Mouse (Mus musculus) lung, embryonic 15.5 days (tissue): ENCODE measurements around the gene Olfr586. TPM values are rescaled to one million over a fixed set of nuclear protein-coding genes. Genes with fewer than 3 reads are reported as not detected.

Experiments
- ATAC-seq: fragments of 200-750 bp; cut with Nextera tagmentation; 2 replicates; pipeline ENCODE4 v1.8.0; 2017; ENCODE audit warnings: moderate number of reproducible peaks, borderline replicate concordance; ENCODE audit not compliant: low FRiP score, low TSS enrichment; ENCODE audit errors: extremely low read depth
- H3K27ac ChIP-seq: fragments of 300-500 bp; sonication (generic); 2 replicates; pipeline ENCODE4 v1.5.1; 2015; ENCODE audit warnings: moderate library complexity, mild to moderate bottlenecking, inconsistent platforms
- H3K27me3 ChIP-seq: fragments of 300-500 bp; sonication (generic); 2 replicates; pipeline ENCODE4 v1.6.1; 2015; ENCODE audit warnings: inconsistent platforms
- H3K36me3 ChIP-seq: fragments of 300-500 bp; sonication (generic); 2 replicates; pipeline ENCODE4 v1.6.1; 2015; ENCODE audit warnings: inconsistent platforms
- H3K4me1 ChIP-seq: fragments of 300-500 bp; sonication (generic); 2 replicates; pipeline ENCODE4 v1.6.1; 2015; ENCODE audit warnings: inconsistent platforms
- H3K4me2 ChIP-seq: fragments of 300-500 bp; sonication (generic); 2 replicates; pipeline ENCODE4 v1.6.1; 2015; ENCODE audit warnings: inconsistent platforms, mild to moderate bottlenecking, moderate library complexity
- H3K4me3 ChIP-seq: fragments of 300-500 bp; sonication (generic); 2 replicates; pipeline ENCODE4 v1.5.1; 2015; ENCODE audit warnings: mild to moderate bottlenecking, inconsistent platforms
- H3K9ac ChIP-seq: fragments of 300-500 bp; sonication (generic); 2 replicates; pipeline ENCODE4 v1.6.1; 2015; ENCODE audit warnings: inconsistent platforms
- H3K9me3 ChIP-seq: fragments of 300-500 bp; sonication (generic); 2 replicates; pipeline ENCODE4 v1.6.1; 2016; ENCODE audit warnings: inconsistent platforms
- WGBS: fragments of 180-500 bp; shearing (Covaris S2); methylation state at CpG from one replicate; pipeline ENCODE4 v1.1.7; 2015; 5-methylcytosine and 5-hydroxymethylcytosine counted together
- polyA plus RNA-seq: library from polyadenylated mRNA; unstranded; fragments of >200 nt; fragmentation: Nextera tagmentation; extraction: Ambion mirVana; gene quantifications from 2 replicates; pipeline ENCODE4 v1.2.1, GENCODE M21; 2015

The Olfr586 gene
- not detected in 2 replicates for polyA plus RNA-seq

DNA sequence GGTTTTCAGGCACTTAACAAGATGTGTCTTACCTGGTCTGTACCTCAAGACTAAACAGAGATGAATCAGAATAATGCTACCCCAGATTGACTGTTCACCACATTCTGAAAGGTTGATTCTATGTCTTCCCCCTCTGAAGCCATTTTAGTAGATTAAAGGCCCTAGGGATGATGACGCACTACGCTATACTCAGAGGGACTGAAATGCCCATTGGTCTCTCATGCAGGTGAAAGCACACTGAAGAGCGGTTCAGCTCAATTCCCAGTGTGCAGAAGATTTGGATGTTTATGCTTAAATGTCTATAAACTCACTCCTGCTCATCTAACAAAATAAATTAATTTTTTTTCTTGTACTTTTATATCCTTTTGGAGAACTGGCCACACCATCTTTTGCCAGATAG is at the start of gene Olfr586:
Olfr586 (minus strand) TSS at position 101 of the 400 bp plus-strand sequence.
- no peak for ATAC-seq
- H3K9me3 ChIP-seq, result no peaks in the 10 kb centered on the region
- no peaks in the 10 kb centered on the region for H3K27me3 ChIP-seq
- no peak within 1 kb of the TSS for H3K4me2 ChIP-seq
- no peak within 1 kb of the TSS for H3K27ac ChIP-seq
- no peaks in the 10 kb centered on the region for H3K36me3 ChIP-seq
- no peak within 1 kb of the TSS for H3K4me3 ChIP-seq
- 89% methylated on average over 3 of the region's 3 CpGs for WGBS
- H3K4me1 ChIP-seq, result no peaks in the 10 kb centered on the region
- H3K9ac ChIP-seq, result no peak within 1 kb of the TSS

- no peaks in the 10 kb centered on the region for H3K9me3 ChIP-seq
- no peak overlapping the region for H3K9ac ChIP-seq
- H3K27ac ChIP-seq, result no peak overlapping the region
- no peak for ATAC-seq
- H3K4me2 ChIP-seq, result no peak overlapping the region
- no peaks in the 10 kb centered on the region for H3K36me3 ChIP-seq
- H3K4me3 ChIP-seq, result no peak overlapping the region
- 74% methylated on average over 5 of the region's 5 CpGs for WGBS
- no peaks in the 10 kb centered on the region for H3K4me1 ChIP-seq
- H3K27me3 ChIP-seq, result no peaks in the 10 kb centered on the region
Observed at GRCm38 (mm10) chr7:103169697-103170096, 44.3 kb upstream of the Olfr586 start.

DNA sequence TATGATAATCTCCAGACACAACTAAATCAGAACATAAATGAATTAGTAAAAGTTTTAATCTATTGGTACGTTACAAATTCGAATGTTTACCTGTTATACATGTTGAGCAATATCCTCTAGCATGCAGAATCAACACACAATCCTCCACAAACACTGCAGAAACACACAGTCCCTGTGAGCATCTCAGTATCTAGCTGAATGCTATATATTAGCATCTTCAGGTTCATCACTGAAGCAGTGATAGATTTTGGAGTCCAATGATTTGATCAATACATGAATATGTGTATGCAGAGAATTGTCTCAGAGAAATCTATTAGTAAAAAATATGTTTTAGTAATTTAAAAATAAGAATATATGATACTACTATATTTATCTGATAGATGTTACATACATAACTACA is 30.8 kb upstream of the Olfr586 start, which contains the start of gene Olfr589:
Olfr589 (minus strand) TSS at position 101 of the 400 bp plus-strand sequence.
- no peak within 1 kb of the TSS for H3K4me3 ChIP-seq

GRCm38 (mm10) chr7:103140579-103140978 is 15.1 kb upstream of the Olfr586 start, which contains the start of gene Olfr588-ps1:
TSS of gene Olfr588-ps1 (plus strand) at chr7:103140879.
- no peak for ATAC-seq
- Histone ChIP-seq H3K9ac (no peak within 1 kb of the TSS), H3K27me3 (no peaks in the 10 kb centered on the region), H3K27ac (no peak within 1 kb of the TSS), H3K4me1 (no peaks in the 10 kb centered on the region), H3K36me3 (no peaks in the 10 kb centered on the region), H3K9me3 (no peaks in the 10 kb centered on the region), H3K4me3 (no peak within 1 kb of the TSS), H3K4me2 (no peak within 1 kb of the TSS)
- 73% methylated on average over 1 of the region's 1 CpGs for WGBS

More for the DNA sequence above, 30.8 kb upstream of the Olfr586 start, which contains the start of gene Olfr589:
- H3K36me3 ChIP-seq, result no peaks in the 10 kb centered on the region
- H3K9ac ChIP-seq, result no peak within 1 kb of the TSS
- no peak for ATAC-seq
- no peaks in the 10 kb centered on the region for H3K9me3 ChIP-seq
- no peak within 1 kb of the TSS for H3K27ac ChIP-seq
- H3K27me3 ChIP-seq, result no peaks in the 10 kb centered on the region
- H3K4me1 ChIP-seq, result no peaks in the 10 kb centered on the region
- no peak within 1 kb of the TSS for H3K4me2 ChIP-seq
- 32% methylated on average over 2 of the region's 2 CpGs for WGBS

DNA sequence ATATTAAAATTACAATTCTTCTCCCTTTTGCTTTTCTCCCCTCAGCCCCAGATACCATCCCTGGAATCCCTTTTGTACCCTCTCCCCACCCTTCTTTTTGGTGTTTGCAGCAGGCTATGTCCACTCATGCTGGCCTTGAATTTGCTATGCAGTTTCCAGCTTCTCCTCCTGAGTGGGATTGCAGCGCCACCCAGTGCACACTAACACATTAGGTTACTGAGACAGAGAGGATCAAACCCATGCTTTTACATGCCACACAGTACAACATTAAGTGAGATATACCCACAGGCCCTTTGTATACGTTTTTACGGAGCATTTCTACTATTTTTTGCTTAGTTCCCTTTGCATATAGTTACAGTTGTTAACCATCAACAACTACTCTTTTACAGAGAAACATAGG is 6.0 kb downstream of the Olfr586 start:
- H3K4me2 ChIP-seq, result no peak overlapping the region
- no peak overlapping the region for H3K4me3 ChIP-seq
- no peaks in the 10 kb centered on the region for H3K36me3 ChIP-seq
- no peaks in the 10 kb centered on the region for H3K27me3 ChIP-seq
- H3K4me1 ChIP-seq, result no peaks in the 10 kb centered on the region
- H3K9me3 ChIP-seq, result no peaks in the 10 kb centered on the region
- H3K27ac ChIP-seq, result no peak overlapping the region
- no peak overlapping the region for H3K9ac ChIP-seq
- no peak for ATAC-seq
- WGBS, result 41% methylated on average over 3 of the region's 3 CpGs

DNA sequence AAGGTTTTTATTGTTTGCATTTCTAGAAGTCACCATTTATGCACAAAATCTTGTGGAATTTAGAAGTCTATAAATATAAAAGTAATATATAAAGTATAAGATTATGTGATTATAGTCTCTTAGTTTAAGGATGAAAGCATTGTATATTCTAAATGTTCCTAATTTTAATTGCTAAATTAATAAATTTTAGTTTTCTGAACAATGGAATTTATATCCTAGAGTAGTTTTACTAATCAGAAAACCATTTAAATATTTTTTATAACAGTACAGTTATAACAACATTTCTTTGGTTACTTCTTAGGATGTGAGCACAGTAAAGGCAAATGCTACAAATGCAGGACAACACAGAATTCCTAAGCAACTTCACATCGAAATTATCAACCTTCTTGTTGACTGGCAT is 28.0 kb downstream of the Olfr586 start, which contains the start of gene Olfr585:
Olfr585 (plus strand) TSS at position 301 of the 400 bp plus-strand sequence.
- Histone ChIP-seq H3K27ac (no peak within 1 kb of the TSS), H3K4me3 (no peak within 1 kb of the TSS), H3K9me3 (no peaks in the 10 kb centered on the region), H3K27me3 (no peaks in the 10 kb centered on the region), H3K4me2 (no peak within 1 kb of the TSS), H3K9ac (no peak within 1 kb of the TSS), H3K36me3 (no peaks in the 10 kb centered on the region), H3K4me1 (no peaks in the 10 kb centered on the region)
- 65% methylated on average over 1 of the region's 1 CpGs for WGBS
- ATAC-seq, result no peak

DNA sequence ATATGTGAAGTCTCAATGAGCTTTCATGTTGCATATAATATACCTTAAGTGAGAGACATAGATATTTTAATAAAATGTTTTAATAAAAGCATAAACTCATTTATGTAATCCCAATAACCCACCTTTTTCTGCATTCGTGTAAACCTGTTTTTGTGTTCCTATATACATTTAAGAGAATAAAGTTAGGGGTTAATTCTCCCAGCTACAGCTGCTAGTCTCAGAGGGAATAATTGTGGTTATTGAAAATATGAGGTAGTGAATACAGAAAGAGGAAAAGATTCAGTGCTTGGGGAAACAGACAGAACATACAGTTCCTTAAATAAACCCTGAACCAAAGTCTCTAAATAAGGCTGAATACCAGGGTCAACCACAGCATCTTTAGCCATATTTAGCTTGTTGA is 43.9 kb downstream of the Olfr586 start, which contains the start of gene Olfr584:
Olfr584 (plus strand) TSS at position 301 of the 400 bp plus-strand sequence.
- Histone ChIP-seq H3K9ac (no peak within 1 kb of the TSS), H3K36me3 (no peaks in the 10 kb centered on the region), H3K27me3 (no peaks in the 10 kb centered on the region), H3K4me3 (no peak within 1 kb of the TSS), H3K9me3 (no peaks in the 10 kb centered on the region), H3K4me2 (no peak within 1 kb of the TSS), H3K4me1 (no peaks in the 10 kb centered on the region), H3K27ac (no peak within 1 kb of the TSS)
- 75% methylated on average over 1 of the region's 1 CpGs for WGBS
- ATAC-seq, result no peak

Other genes starting within 250 kb of the Olfr586 start
- not detected in 2 replicates for gene Olfr568, start 248.5 kb downstream of the Olfr586 start, polyA plus RNA-seq
- not detected in 2 replicates for gene Olfr569, start 234.8 kb downstream of the Olfr586 start, polyA plus RNA-seq
- gene Olfr570, start 231.1 kb downstream of the Olfr586 start, polyA plus RNA-seq, result not detected in 2 replicates
- not detected in 2 replicates for gene Olfr571, start 208.1 kb downstream of the Olfr586 start, polyA plus RNA-seq
- not detected in 2 replicates for gene Olfr572, start 201.2 kb downstream of the Olfr586 start, polyA plus RNA-seq
- gene Olfr573-ps1, start 183.1 kb downstream of the Olfr586 start, polyA plus RNA-seq, result not detected in 2 replicates
- not detected in 2 replicates for gene Olfr574, start 177.2 kb downstream of the Olfr586 start, polyA plus RNA-seq
- gene Olfr575, start 166.9 kb downstream of the Olfr586 start, polyA plus RNA-seq, result not detected in 2 replicates
- not detected in 2 replicates for gene Olfr576, start 163.0 kb downstream of the Olfr586 start, polyA plus RNA-seq
- not detected in 2 replicates for gene Olfr577, start 149.7 kb downstream of the Olfr586 start, polyA plus RNA-seq
- gene Olfr578, start 136.3 kb downstream of the Olfr586 start, polyA plus RNA-seq, result not detected in 2 replicates
- not detected in 2 replicates for gene Olfr582, start 87.6 kb downstream of the Olfr586 start, polyA plus RNA-seq
- gene Olfr583, start 74.3 kb downstream of the Olfr586 start, polyA plus RNA-seq, result not detected in 2 replicates
- not detected in 2 replicates for gene Olfr584, start 43.8 kb downstream of the Olfr586 start, polyA plus RNA-seq
- not detected in 2 replicates for gene Olfr585, start 27.9 kb downstream of the Olfr586 start, polyA plus RNA-seq
- gene Olfr588-ps1, start 15.2 kb upstream of the Olfr586 start, polyA plus RNA-seq, result not detected in 2 replicates
- gene Olfr589, start 30.7 kb upstream of the Olfr586 start, polyA plus RNA-seq, result not detected in 2 replicates
- gene Olfr591, start 52.7 kb upstream of the Olfr586 start, polyA plus RNA-seq, result not detected in 2 replicates
- not detected in 2 replicates for gene Olfr592, start 59.2 kb upstream of the Olfr586 start, polyA plus RNA-seq
- gene Olfr593, start 86.2 kb upstream of the Olfr586 start, polyA plus RNA-seq, result not detected in 2 replicates
- gene Olfr594, start 91.4 kb upstream of the Olfr586 start, polyA plus RNA-seq, result not detected in 2 replicates
- gene Usp17ld, start 126.9 kb upstream of the Olfr586 start, polyA plus RNA-seq, result not detected in 2 replicates
- gene Olfr596, start 180.0 kb upstream of the Olfr586 start, polyA plus RNA-seq, result not detected in 2 replicates
- gene Olfr597, start 190.7 kb upstream of the Olfr586 start, polyA plus RNA-seq, result not detected in 2 replicates
- gene Olfr598, start 197.9 kb upstream of the Olfr586 start, polyA plus RNA-seq, result not detected in 2 replicates
- gene Olfr599, start 210.3 kb upstream of the Olfr586 start, polyA plus RNA-seq, result not detected in 2 replicates
- not detected in 2 replicates for gene Olfr600, start 224.0 kb upstream of the Olfr586 start, polyA plus RNA-seq
- gene Olfr601, start 237.0 kb upstream of the Olfr586 start, polyA plus RNA-seq, result not detected in 2 replicates